Mouse (Mus musculus) thymus, adult 2 months (tissue): Measurements from ENCODE around the gene Rapgef3. TPM values are rescaled to one million over a fixed set of nuclear protein-coding genes. Genes with fewer than 3 reads are reported as not detected.

ENCODE experiments used
- DNase-seq: peaks from one replicate; pipeline ENCODE4 v3.0.0; 2021
- H3K27ac ChIP-seq: fragments of 200-500 bp; 2 replicates; pipeline ENCODE4 v1.5.1; 2012; ENCODE audit warnings: low read length, control low read depth; ENCODE audit not compliant: control insufficient read depth, insufficient read depth
- H3K27me3 ChIP-seq: fragments of 200-500 bp; 2 replicates; pipeline ENCODE4 v1.6.1; 2012; ENCODE audit warnings: mild to moderate bottlenecking, low read length, moderate library complexity, mixed read lengths; ENCODE audit not compliant: control insufficient read depth, insufficient read depth
- H3K36me3 ChIP-seq: fragments of 200-500 bp; 2 replicates; pipeline ENCODE4 v1.6.1; 2012; ENCODE audit warnings: mild to moderate bottlenecking, low read length, moderate library complexity; ENCODE audit not compliant: control insufficient read depth, insufficient read depth
- H3K4me1 ChIP-seq: fragments of 200-500 bp; replicated peaks from 2 replicates; pipeline ENCODE4 v1.6.1; 2012; ENCODE audit warnings: low read length; ENCODE audit not compliant: control insufficient read depth, insufficient read depth
- H3K4me3 ChIP-seq: fragments of 200-500 bp; 2 replicates; pipeline ENCODE4 v1.5.1; 2012; ENCODE audit warnings: mild to moderate bottlenecking, low read length, control low read depth, moderate library complexity; ENCODE audit not compliant: control insufficient read depth, insufficient read depth
- CTCF ChIP-seq: fragments of 200-500 bp; IDR thresholded peaks from 2 replicates; pipeline ENCODE4 v1.5.1; 2012; ENCODE audit warnings: mild to moderate bottlenecking, control low read depth, low read length, moderate library complexity, borderline replicate concordance; ENCODE audit not compliant: control insufficient read depth, poor library complexity, insufficient read depth; ENCODE audit errors: extremely low read depth
- POLR2A ChIP-seq: fragments of 200-500 bp; IDR thresholded peaks from 2 replicates; pipeline ENCODE4 v1.6.1; 2012; ENCODE audit warnings: mild to moderate bottlenecking, low read length, control low read depth, moderate library complexity; ENCODE audit not compliant: control insufficient read depth, poor library complexity, insufficient read depth; ENCODE audit errors: extremely low read depth
- WGBS: fragments of 180-500 bp; shearing (Covaris S2); methylation state at CpG from one replicate; pipeline ENCODE4 v1.1.7; 2018; 5-methylcytosine and 5-hydroxymethylcytosine counted together
- polyA plus RNA-seq: library from polyadenylated mRNA; depleted of rRNA; stranded (reverse); fragments of >200 nt; gene quantifications from 2 replicates; pipeline ENCODE4 v1.2.3, GENCODE M21; 2012

Gene Rapgef3
- polyA plus RNA-seq, 1 experiment: 276 TPM

GRCm38 (mm10) chr15:97795559-97796235 is 27.9 kb upstream of the Rapgef3 start:
- peak; percentile 1 for DNase-seq
- H3K27ac ChIP-seq: no peak overlapping the region
- no peak overlapping the region for H3K4me3 ChIP-seq
- peaks cover 90% of the 10 kb centered on the region for H3K36me3 ChIP-seq
- H3K4me1 ChIP-seq: no peaks in the 10 kb centered on the region
- H3K27me3 ChIP-seq: no peaks in the 10 kb centered on the region
- TF ChIP-seq POLR2A (no peak), CTCF (no peak)
- WGBS: 96% methylated on average over 10 of the region's 10 CpGs

GRCm38 (mm10) chr15:97794268-97794667 is 26.5 kb upstream of the Rapgef3 start:
- DNase-seq: peak; percentile 35
- H3K27me3 ChIP-seq: no peaks in the 10 kb centered on the region
- WGBS: 92% methylated on average over 5 of the region's 5 CpGs
- H3K4me1 ChIP-seq: 0 out of 2 replicates have a peak, but pooled peaks cover 3% of the 10 kb centered on the region
- H3K27ac ChIP-seq: no peak overlapping the region
- peaks cover 76% of the 10 kb centered on the region for H3K36me3 ChIP-seq
- no peak overlapping the region for H3K4me3 ChIP-seq
- TF ChIP-seq POLR2A (no peak), CTCF (no peak)

- peak; percentile 2 for DNase-seq
- Histone ChIP-seq H3K4me1 (peaks cover 6% of the 10 kb centered on the region; the same call in 1 of the 2 replicates), H3K27me3 (no peaks in the 10 kb centered on the region), H3K36me3 (peaks cover 70% of the 10 kb centered on the region), H3K4me3 (no peak overlapping the region), H3K27ac (no peak overlapping the region)
- 95% methylated on average over 18 of the region's 18 CpGs for WGBS
- TF ChIP-seq CTCF (no peak), POLR2A (no peak)
Measured at GRCm38 (mm10) chr15:97793386-97794153, 25.8 kb upstream of the Rapgef3 start.

GRCm38 (mm10) chr15:97791126-97791700 is 23.4 kb upstream of the Rapgef3 start:
- H3K4me1 ChIP-seq: peaks cover 27% of the 10 kb centered on the region
- H3K27ac ChIP-seq: no peak overlapping the region
- DNase-seq: no peak
- no peak for TF ChIP-seq CTCF
- TF ChIP-seq POLR2A: no peak
- no peak overlapping the region for H3K4me3 ChIP-seq
- H3K27me3 ChIP-seq: no peaks in the 10 kb centered on the region
- WGBS: 92% methylated on average over 11 of the region's 11 CpGs
- H3K36me3 ChIP-seq: peaks cover 46% of the 10 kb centered on the region

GRCm38 (mm10) chr15:97789761-97790505 is 22.2 kb upstream of the Rapgef3 start:
- TF ChIP-seq CTCF (peak; percentile 99), POLR2A (no peak)
- Histone ChIP-seq H3K27me3 (no peaks in the 10 kb centered on the region), H3K27ac (no peak overlapping the region), H3K4me3 (no peak overlapping the region), H3K36me3 (peaks cover 33% of the 10 kb centered on the region), H3K4me1 (peaks cover 34% of the 10 kb centered on the region)
- 64% methylated on average over 20 of the region's 20 CpGs for WGBS
- peak; percentile 67 for DNase-seq

- H3K4me3 ChIP-seq: no peak overlapping the region
- peaks cover 22% of the 10 kb centered on the region for H3K36me3 ChIP-seq
- DNase-seq: no peak
- peaks cover 37% of the 10 kb centered on the region for H3K4me1 ChIP-seq
- no peak for TF ChIP-seq CTCF
- TF ChIP-seq POLR2A: no peak
- WGBS: 68% methylated on average over 6 of the region's 6 CpGs
- no peaks in the 10 kb centered on the region for H3K27me3 ChIP-seq
- no peak overlapping the region for H3K27ac ChIP-seq
Measured at GRCm38 (mm10) chr15:97788821-97789220, 21.0 kb upstream of the Rapgef3 start.
